Mouse (Mus musculus): ENCODE data around the gene Tmem150a.

Gene Tmem150a

DNA sequence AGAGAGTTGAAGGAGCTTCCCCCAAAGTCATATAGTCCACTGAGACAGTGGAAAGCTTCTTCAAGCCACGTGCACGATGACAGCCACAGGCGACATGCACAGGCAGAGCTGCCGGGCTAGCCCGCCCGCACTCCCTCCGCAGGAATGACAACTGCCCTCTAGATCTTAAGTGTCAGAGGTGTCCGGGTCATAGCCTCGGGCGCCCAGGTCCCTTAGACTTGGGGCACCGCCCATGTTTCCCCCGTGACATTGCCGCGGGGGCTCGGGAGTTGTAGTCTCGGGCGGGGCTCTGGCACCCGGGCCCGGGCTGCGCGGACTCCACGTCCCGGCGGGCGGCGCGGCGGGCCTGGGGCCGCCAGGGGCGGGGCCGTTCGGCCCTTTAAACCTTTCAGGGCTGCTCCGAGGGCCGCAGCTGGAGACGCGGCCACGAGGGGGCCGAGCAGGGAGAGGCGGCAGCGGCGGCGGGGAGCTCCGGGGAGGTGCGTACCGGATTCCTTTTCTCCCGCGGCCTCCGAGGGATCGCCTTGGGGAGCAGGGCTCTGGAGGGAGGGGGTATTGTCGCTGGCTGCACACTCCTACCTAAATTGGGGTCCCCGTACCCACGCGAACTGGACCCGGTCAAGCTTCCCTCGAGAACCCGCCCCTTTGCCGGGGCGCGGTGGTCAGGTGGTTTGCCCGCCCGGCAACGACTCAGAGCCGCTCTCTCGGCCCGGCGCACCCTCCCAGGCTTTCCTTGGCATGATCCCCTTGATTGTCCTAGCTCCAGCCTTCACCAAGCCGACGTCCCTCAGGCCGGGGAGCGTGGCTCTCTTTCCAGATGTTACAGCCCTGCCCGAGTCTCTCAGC, at the start of gene Tmem150a:
Gene Tmem150a (plus strand): TSS at position 382 of the 846 bp plus-strand sequence.
- DNase-seq (ENCODE audit: low spot score), result peak; percentile 86

DNA sequence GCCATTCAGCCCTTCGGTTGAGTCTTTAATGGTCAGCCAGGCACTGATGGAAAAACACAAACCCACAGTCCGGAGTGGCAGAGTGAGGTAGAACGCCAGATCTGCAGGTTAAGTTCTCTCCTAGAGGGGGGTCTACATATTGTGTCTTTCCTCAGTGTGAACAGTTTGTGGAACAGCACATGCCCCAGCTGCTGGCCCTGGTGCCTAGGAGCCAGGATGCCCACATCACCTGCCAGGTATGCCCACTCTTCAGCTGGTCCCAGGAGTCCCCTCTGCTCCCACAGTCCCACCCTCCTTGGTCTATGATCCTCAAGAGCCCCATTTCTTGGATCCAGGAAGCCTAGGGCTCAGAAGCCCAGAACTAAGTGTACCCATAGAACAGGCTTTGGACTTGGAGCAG, 43.0 kb upstream of the Tmem150a start:
- no peak for DNase-seq (ENCODE audit: low spot score)

DNA sequence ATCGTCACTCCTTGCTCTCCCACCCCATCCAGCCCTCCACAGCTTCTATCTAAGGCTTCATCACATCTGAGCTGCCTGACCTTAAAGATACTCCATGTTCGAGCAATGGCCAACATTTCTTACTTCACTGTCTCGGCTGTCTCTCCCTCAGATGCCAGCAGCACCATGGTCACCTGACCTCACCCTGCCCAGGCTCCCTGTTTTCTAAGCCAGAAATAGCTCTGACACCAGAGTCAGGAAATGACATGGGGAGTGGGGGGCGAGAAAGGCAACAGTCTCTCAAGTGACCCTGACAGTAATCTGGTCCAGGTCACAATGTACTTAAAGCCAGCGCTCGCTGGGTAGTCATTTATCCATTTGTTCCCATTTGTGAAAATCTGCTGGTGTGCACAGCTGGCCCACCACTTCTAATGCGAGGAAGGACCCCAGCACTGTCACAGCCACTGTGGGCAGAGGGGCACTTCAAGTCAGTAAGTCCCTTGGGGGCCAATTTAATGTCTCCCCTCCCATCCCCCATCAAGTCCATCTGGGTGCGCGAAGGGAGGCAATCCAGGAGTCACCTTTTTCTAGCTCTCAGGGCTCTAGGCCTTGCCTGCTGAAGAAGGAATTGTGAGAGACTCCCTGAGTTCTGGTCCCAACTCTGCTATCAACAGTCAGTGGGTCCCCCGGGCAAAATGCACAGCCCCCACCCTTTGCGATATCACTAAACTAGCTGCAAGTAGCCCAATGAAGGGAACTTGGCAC, 42.0 kb upstream of the Tmem150a start:
- DNase-seq (ENCODE audit: low spot score), result no peak

DNA sequence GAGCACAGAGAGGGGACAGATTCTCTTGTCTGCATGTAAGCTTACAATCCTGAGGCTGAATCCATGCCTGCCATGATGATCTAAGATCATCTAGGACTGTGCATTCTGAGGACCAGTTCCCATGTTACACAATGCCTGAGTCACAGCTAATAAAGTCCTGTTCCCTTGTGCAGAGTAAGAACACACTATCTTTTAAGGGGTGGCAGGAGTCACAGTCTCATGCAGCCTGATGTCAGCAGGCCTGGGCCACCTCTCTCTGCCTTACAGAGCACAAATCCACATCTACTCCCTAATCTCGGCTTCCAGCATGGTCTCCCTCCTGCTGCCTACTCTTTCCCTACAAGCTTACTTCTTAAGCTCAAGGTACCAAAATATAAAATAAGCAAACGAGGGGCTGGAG, 39.9 kb upstream of the Tmem150a start:
- no peak for DNase-seq (ENCODE audit: low spot score)

DNA sequence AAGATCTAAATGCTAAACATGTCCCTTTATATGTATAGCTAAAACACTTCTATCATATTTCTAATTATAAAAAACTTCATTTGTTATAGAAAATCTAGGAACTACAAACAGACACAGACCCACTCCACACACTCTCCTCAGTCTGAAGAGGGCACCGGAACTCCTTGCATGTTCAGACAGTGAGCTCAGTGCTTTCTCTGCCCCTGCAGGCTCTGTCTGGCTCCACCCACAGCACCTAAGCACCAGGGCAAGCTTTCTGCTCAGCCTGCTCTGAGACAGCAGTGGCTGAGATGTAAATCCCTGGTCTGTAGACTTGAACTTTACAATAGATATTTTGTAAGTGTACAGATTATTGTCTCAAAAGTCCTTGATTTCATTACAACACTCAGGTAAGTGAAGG, 39.2 kb upstream of the Tmem150a start:
- peak; percentile 62 for DNase-seq (ENCODE audit: low spot score)

DNA sequence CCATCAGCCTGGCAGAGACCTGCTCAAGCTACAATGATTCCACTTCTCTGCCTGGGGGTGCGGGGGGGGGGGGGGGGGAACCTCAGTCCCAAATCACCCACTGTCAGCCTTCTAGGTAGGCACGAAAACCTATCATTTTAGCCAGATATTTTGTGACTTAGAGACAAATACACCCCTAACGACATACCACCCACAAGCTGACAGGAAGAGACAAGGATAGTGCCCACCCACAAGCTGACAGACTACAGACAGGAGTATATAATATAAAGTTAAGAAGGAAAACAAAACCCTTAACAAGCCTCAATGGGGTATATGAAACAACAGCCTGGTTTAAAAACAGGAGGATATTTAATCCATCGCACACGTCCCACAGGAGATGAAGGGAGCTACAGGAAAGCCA, 36.8 kb upstream of the Tmem150a start:
- DNase-seq (ENCODE audit: low spot score), result no peak

DNA sequence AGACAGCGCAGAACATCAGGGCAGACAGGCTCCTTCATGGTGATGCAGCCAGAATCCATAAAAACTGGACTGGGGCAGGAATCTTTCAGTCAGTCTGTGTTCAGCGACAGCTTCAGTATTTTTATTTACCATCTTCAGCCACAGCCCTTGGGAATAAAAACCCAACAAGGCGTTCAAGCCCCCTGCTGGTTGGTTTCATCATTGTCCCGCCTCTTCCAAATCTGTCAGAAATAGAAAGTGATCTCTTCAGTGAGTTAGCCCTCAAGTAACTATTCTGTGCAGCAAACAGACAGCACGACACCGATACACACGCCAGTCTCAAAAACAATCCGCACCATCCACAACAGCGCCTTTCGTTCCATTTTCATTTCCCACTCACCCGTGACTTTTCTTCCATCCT, 36.2 kb upstream of the Tmem150a start:
- DNase-seq (ENCODE audit: low spot score), result no peak

DNA sequence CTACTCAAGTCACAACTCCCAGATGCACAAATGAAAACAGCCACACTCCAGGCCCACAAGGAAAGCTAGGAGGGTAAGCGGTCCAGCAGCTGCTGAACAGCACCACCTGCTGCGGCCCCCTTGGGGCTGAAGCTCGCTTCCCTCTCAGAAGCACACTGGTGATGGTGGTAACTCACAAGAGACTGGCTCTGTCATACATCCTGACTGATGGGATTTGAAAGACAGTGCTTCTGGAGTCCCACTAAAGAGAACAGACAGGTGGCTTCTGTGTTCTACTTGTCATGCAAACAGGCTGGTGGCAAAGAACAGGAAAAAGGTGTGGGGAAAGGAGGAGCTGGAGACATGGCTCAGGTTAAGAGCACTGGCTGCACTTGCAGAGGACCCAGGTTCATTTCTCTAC, 32.3 kb upstream of the Tmem150a start:
- DNase-seq (ENCODE audit: low spot score), result no peak

DNA sequence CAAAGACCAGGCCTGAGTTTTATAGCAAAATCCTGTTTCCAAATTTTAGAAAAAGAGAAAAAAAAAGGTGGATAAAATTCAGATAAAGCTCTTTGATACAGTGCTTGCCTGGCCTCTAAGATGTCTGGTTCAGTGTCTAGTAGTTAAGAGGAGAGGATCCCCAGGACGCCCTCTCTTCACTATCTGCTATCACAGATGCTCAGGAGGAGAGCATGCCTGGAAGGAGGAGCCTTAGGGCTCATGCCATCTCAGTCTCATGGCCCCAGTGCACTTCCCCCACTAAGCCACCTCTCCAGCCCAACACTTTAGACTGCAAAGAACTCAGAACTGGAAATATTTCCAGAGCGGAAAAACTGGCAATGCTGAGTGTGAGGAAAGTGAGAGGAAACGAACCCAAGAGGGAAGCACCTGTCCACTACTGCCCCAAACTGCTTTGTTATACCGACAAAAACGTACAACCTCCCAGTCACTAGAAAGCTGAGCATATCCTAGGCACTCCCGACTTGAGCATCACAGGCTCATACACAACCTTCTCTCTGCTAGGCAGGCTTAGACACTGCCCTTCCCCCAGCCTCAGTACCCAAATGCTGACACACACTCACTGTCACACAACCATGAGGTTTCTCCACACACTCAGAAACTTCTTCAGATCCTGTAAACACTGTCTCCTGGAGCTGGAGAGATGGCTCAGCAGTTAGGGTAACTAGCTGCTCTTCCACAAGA, 31.3 kb upstream of the Tmem150a start:
- DNase-seq (ENCODE audit: low spot score), result no peak

DNA sequence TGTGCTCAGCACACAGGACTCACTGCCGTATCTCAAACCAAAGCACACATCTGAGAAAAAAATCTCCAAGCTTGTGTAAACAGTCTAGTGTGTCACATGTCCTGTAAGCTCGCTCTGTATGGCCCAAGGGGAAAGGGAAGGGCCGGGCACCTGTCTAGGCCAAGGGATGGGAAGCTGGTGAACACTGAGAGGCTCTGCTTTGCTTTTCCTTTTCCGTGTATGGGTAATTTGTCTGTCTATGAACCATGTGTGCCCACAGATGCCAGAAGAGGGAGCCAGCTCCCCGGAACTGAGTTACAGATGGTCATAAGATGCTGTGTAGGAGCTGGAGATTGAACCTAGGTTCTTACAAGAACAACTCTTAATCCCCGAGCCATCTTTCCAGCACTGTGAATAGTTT, 29.0 kb upstream of the Tmem150a start:
- DNase-seq (ENCODE audit: low spot score), result peak; percentile 72

DNA sequence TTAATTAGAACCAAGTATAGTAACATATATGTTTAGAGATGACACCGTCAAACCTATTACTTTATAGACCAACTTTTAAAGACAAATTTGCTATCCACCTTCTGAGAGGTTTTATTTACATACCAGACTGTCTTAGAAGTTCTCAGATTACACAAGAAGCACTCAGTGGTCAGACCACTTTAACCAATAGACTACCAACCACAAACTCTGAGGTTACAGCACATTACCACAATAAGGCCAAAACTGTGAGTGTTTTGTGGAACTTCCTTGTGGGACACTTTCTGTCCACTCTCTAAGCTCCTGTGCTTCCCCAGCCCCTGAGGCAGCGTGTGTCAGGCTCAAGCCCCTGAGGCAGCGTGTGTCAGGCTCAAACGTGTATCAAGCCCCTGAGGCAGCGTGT, 26.2 kb upstream of the Tmem150a start:
- DNase-seq (ENCODE audit: low spot score), result no peak

DNA sequence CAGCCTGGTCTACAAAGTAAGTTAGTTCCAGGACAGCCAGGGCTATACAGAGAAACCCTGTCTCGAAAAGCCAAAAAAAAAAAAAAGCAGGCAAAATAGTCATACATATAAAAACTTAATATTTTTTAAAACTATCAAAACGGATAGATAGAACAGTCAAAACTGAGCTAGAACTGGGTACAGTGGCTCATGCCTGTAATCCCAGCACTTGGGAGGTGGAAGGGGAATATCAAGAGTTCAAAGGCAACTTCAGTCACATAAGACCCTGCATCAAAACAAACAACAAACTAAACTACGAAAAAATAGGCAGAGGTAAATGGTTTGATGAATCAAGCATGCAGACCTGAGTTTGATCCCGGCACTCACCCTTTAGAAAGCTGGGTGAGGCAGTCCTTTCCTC, 25.1 kb upstream of the Tmem150a start:
- DNase-seq (ENCODE audit: low spot score), result no peak

DNA sequence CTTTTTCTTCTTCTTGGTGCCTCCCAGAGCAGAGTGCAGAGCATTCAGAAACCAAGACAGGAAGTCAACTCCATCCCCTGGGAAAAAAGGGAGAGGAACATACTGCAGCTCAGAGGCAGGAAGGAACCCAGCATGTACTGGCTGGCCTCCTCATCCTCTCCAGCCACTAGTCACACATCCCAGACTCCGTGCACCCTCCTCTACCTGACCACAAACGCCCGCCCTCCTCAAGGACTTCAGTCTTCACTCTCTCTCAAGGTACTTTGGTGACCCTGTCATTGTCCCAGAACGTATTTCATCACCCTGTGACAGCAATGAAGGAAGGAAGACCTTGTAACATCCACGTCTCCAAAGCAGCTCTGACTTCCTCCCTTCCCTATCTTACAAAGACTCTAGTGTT, 22.1 kb upstream of the Tmem150a start:
- DNase-seq (ENCODE audit: low spot score), result no peak

DNA sequence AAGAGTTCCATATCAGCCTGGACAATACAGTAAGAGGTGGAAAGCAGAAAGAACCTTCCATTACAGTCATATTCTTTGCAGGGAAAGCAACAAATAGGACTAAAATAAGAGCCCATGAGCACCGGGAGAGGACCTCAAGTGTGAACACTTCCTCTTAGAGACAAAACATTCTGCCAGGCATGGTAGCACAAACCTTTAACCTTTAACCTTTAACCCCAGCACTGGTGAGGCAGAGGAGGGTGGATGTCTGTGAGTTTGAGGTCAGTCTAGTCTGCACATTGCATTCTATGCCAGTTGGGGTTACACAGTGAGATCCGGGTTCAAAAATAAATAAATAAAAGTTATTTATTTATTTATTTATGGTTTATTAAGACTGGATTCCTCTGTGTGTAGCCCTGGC, 14.8 kb upstream of the Tmem150a start:
- DNase-seq (ENCODE audit: low spot score), result no peak

DNA sequence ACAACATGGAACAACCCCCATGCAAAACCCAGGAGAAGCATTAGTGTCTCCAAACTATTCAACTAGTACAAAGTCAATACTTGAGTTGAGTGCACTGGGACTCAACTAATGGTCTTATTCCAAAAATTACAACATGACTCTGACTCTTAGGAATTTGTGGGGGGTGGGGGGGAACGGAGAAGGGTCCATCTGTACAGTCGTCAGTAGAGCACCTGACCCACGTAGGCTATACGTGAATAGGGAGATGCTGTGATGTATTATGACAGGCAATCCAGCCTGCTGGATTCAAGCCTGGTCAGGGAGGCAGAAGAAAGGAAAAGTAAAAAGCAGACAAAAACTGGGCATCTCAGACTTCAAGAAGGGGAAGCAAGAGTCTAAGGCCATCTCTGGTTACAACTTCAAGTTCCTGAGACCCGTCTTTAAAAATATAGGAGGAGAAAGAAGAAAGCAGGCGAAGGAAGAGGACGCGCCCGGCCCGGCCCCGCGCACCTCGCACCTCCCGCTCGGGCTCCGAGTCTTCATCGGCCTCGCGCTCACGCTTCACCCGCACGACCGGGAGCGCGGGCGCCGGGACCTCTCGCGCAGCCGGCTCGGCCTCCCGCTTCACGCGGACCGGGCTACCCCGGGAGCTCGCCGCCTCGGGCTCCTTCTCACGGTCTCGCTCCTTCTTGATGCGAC, 10.7 kb upstream of the Tmem150a start:
- no peak for DNase-seq (ENCODE audit: low spot score)

DNA sequence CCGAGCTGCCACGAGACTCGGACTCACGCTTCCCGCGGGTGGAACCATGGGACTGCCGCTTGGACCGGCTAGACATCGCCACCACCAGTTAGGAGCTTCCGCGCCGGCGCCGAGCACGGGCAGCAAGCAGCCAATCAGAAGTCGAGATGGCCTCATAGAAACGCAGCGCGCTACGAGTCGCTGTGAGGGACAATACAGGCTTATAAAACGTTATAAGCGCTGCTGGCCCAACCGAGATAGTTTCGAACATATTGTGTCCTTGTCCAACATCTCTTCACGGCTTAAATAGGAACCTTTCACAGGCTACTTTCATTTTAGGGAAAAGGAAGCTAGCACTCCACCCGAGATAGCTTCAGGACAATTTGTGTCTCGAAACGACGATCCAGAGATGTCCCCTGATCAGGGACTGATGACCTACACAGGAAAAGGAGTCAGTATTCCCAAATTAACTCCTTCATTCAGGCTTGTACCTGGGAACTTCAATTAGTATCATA, 10.1 kb upstream of the Tmem150a start, which contains the start of gene Usp39:
Gene Usp39 (minus strand): TSS at position 111 of the 494 bp plus-strand sequence.
- peak; percentile 95 for DNase-seq (ENCODE audit: low spot score)

DNA sequence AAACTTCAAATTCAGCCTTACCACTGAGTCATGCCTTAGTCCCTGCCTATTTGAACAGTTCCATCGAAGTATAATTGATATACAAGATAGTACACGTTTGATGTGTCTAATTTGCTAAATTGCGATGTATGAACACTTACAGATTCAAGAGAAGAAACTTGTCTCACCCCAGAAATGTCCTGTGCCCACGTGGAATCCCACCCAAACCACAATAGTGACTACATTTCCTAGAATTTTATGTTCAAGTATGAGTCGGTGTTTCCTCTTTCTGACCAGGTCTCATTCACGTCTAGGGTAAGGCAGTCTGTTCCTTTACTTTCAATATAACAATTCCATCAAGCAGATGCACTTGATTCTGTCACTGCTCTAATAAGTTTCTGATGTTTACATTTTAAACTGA, 9.6 kb upstream of the Tmem150a start:
- no peak for DNase-seq (ENCODE audit: low spot score)

DNA sequence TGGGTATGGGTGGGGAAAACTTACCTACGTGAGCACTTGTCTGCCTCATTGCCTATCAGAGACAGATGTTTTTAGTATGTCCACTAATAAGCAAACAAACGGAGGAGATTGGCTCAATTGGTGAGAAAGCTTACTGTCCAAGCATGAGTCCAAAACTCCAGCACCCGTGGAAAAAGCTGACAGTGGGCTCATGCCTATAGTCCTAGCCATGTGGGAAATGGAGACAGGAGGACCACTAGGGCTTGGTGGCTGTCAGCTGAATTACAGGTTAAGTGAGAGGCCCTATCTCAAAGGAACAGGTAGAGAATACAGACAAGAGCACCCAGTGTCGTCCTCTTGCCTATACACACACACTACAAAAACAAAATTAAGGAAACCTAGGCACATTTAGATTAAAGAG, 9.0 kb upstream of the Tmem150a start:
- DNase-seq (ENCODE audit: low spot score), result no peak

DNA sequence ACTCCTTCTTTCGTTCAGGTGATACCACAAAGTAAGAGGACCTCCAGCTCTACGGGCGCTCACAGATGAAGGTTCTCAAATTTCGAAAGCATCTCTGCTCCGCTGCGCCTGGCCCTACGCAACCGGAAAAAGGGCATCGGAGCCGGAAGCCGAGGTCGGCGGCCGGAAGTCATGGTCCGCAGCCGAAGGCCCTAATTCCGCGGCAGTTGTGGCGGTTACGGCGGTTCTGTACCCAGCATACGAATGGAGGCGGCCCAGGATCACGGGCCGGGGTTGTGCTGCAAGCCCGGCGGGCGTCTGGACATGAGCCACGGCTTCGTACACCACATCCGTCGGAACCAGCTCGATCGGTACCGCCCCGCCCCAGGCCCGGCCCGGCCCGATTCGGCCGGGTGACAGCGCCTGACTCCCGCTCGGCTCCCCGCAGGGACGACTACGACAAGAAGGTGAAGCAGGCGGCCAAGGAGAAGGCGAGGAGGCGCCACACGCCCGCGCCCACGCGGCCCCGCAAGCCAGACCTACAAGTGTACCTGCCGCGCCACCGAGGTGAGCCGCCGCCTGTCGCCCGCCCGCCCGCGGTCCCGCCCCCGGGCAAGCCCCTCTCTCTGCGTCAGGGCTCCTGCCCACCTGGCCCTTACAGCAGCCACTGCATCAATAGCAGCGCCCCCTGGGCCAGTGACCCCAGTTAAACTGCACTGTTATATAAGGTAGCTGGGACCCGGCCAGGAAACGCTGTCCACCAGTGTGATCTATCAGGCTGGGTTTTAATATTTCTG, 7.9 kb upstream of the Tmem150a start, which contains the start of gene 0610030E20Rik:
Gene 0610030E20Rik (plus strand): TSS at position 152 of the 776 bp plus-strand sequence.
- peak; percentile 80 for DNase-seq (ENCODE audit: low spot score)

DNA sequence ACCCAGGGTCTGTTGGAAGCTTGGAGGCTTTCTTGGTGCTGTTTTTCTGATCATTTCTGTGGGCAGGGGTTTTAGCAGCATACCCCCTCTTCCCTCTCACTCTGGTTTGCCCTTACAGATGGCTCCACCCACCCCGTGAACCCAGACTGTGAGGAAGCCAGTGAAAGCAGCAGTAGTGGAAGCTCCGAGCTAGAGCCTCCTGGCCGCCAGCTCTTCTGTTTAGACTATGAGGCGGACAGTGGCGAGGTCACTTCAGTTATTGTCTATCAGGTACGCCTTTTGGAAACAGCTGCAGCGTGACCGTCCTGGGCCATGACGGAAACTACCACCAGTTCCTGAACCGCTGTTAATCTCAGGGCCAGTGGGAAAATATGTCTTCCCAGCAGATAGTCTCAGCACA, 6.8 kb upstream of the Tmem150a start:
- DNase-seq (ENCODE audit: low spot score), result no peak

DNA sequence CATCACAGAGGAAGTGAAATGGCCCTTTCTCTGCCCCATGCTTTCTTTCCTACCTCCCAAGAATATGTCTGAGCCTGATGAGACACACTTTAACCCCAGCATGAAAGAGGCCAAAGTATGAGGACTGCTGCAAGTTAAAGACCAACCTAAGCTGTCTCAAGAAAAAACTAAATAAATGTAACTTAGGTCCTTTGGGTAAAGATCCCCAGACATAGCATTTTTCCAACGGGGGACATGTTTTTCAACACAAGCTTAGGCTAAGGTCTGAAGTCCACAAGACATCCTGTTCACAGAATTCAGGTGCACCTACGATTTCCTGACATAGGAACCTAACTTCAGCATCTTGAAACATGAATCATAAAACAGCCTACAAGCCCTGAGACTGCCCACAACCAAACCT, 5.0 kb upstream of the Tmem150a start:
- no peak for DNase-seq (ENCODE audit: low spot score)

All from lung, postnatal 25 days (tissue).